Mouse (Mus musculus): Measurements from ENCODE around the gene Loxl3. TPM values are rescaled to one million over a fixed set of nuclear protein-coding genes. Genes with fewer than 3 reads are reported as not detected.
A peak's percentile ranks its signal among the peaks of the same experiment; 100 is the strongest.

Gene Loxl3
- polyA plus RNA-seq, 1 experiment from 2014 or later = 10.1 TPM

GRCm38 (mm10) chr6:83087926-83088260, 53.9 kb downstream of the Loxl3 start:
- H3K9me3 ChIP-seq (ENCODE audit: control insufficient read depth, low read length) = no peaks in the 10 kb centered on the region
- peaks cover 31% of the 10 kb centered on the region for H3K4me1 ChIP-seq (ENCODE audit: control insufficient read depth, insufficient read depth, low read length)
- WGBS = 9% methylated on average over 9 of the region's 9 CpGs
- H3K4me2 ChIP-seq (ENCODE audit: low read depth, severe bottlenecking) = peak overlapping the region; percentile 41
- H3K9ac ChIP-seq (ENCODE audit: low read length) = no peak overlapping the region
- no peak overlapping the region for H3K27ac ChIP-seq (replicated peaks; ENCODE audit: low read depth, low read length)
- H3K4me3 ChIP-seq (ENCODE audit: low read depth, low read length) = peak overlapping the region; percentile 16; the same call in 1 of the 2 replicates
- no peak for DNase-seq (ENCODE audit: low spot score)
- peaks cover 49% of the 10 kb centered on the region for H3K27me3 ChIP-seq (ENCODE audit: control insufficient read depth, insufficient read depth, low read length)
- ATAC-seq (ENCODE audit: insufficient number of reproducible peaks, low FRiP score, low TSS enrichment, low read depth) = no peak
- no peaks in the 10 kb centered on the region for H3K36me3 ChIP-seq (ENCODE audit: control insufficient read depth, insufficient read depth, low read length)

GRCm38 (mm10) chr6:83092416-83093127, 58.6 kb downstream of the Loxl3 start:
- peaks cover 17% of the 10 kb centered on the region for H3K27me3 ChIP-seq (ENCODE audit: control insufficient read depth, insufficient read depth, low read length)
- ATAC-seq (ENCODE audit: insufficient number of reproducible peaks, low FRiP score, low TSS enrichment, low read depth) (no peak), DNase-seq (ENCODE audit: low spot score) (no peak)
- H3K9ac ChIP-seq (ENCODE audit: low read length) = no peak overlapping the region
- H3K4me1 ChIP-seq (ENCODE audit: control insufficient read depth, insufficient read depth, low read length) = peaks cover 2% of the 10 kb centered on the region; the same call in 1 of the 2 replicates
- H3K36me3 ChIP-seq (ENCODE audit: control insufficient read depth, insufficient read depth, low read length) = no peaks in the 10 kb centered on the region
- H3K27ac ChIP-seq (replicated peaks; ENCODE audit: low read depth, low read length) = no peak overlapping the region
- H3K9me3 ChIP-seq (ENCODE audit: control insufficient read depth, low read length) = no peaks in the 10 kb centered on the region; the same call in 1 of the 2 replicates
- H3K4me3 ChIP-seq (ENCODE audit: low read depth, low read length) = no peak overlapping the region
- H3K4me2 ChIP-seq (ENCODE audit: low read depth, severe bottlenecking) = no peak overlapping the region
- 40% methylated on average over 6 of the region's 6 CpGs for WGBS

GRCm38 (mm10) chr6:83095968-83096367, 62.0 kb downstream of the Loxl3 start:
- 50% methylated on average over 6 of the region's 6 CpGs for WGBS

GRCm38 (mm10) chr6:83098411-83098810, 64.4 kb downstream of the Loxl3 start:
- H3K4me1 ChIP-seq (ENCODE audit: control insufficient read depth, insufficient read depth, low read length) = peaks cover 14% of the 10 kb centered on the region
- H3K4me2 ChIP-seq (ENCODE audit: low read depth, severe bottlenecking) = no peak overlapping the region
- H3K9me3 ChIP-seq (ENCODE audit: control insufficient read depth, low read length) = no peaks in the 10 kb centered on the region; the same call in 1 of the 2 replicates
- DNase-seq (ENCODE audit: low spot score) (no peak), ATAC-seq (ENCODE audit: insufficient number of reproducible peaks, low FRiP score, low TSS enrichment, low read depth) (no peak)
- no peak overlapping the region for H3K27ac ChIP-seq (replicated peaks; ENCODE audit: low read depth, low read length)
- no peak overlapping the region for H3K4me3 ChIP-seq (ENCODE audit: low read depth, low read length)
- no peaks in the 10 kb centered on the region for H3K36me3 ChIP-seq (ENCODE audit: control insufficient read depth, insufficient read depth, low read length)
- H3K9ac ChIP-seq (ENCODE audit: low read length) = no peak overlapping the region
- 0 out of 2 replicates have a peak, but pooled peaks cover 2% of the 10 kb centered on the region for H3K27me3 ChIP-seq (ENCODE audit: control insufficient read depth, insufficient read depth, low read length)
- WGBS = 58% methylated on average over 2 of the region's 2 CpGs

More at GRCm38 (mm10) chr6:83095968-83096367, 62.0 kb downstream of the Loxl3 start:
- DNase-seq (ENCODE audit: low spot score) = no peak
- Histone ChIP-seq H3K27me3 (ENCODE audit: control insufficient read depth, insufficient read depth, low read length) (no peaks in the 10 kb centered on the region), H3K4me3 (ENCODE audit: low read depth, low read length) (no peak overlapping the region), H3K9me3 (ENCODE audit: control insufficient read depth, low read length) (no peaks in the 10 kb centered on the region; the same call in 1 of the 2 replicates), H3K4me2 (ENCODE audit: low read depth, severe bottlenecking) (no peak overlapping the region), H3K4me1 (ENCODE audit: control insufficient read depth, insufficient read depth, low read length) (peaks cover 1% of the 10 kb centered on the region; the same call in 1 of the 2 replicates), H3K27ac (replicated peaks; ENCODE audit: low read depth, low read length) (no peak overlapping the region), H3K36me3 (ENCODE audit: control insufficient read depth, insufficient read depth, low read length) (no peaks in the 10 kb centered on the region), H3K9ac (ENCODE audit: low read length) (no peak overlapping the region)
- no peak for ATAC-seq (ENCODE audit: insufficient number of reproducible peaks, low FRiP score, low TSS enrichment, low read depth)

GRCm38 (mm10) chr6:83101316-83101687, 67.3 kb downstream of the Loxl3 start, which contains the start of the genes Ccdc142 and Gm42688:
TSS of gene Ccdc142 (plus strand) at chr6:83101601.
TSS of gene Gm42688 (plus strand) at chr6:83101617.
- H3K27me3 ChIP-seq (ENCODE audit: control insufficient read depth, insufficient read depth, low read length) = 0 out of 2 replicates have a peak, but pooled peaks cover 3% of the 10 kb centered on the region
- H3K27ac ChIP-seq (replicated peaks; ENCODE audit: low read depth, low read length) = peak within 1 kb of the TSS; percentile 2
- peaks cover 14% of the 10 kb centered on the region for H3K4me1 ChIP-seq (ENCODE audit: control insufficient read depth, insufficient read depth, low read length)
- peak within 1 kb of the TSS; percentile 75 for H3K9ac ChIP-seq (ENCODE audit: low read length)
- H3K4me2 ChIP-seq (ENCODE audit: low read depth, severe bottlenecking) = peak within 1 kb of the TSS; percentile 100
- no peaks in the 10 kb centered on the region for H3K9me3 ChIP-seq (ENCODE audit: control insufficient read depth, low read length)
- no peaks in the 10 kb centered on the region for H3K36me3 ChIP-seq (ENCODE audit: control insufficient read depth, insufficient read depth, low read length)
- ATAC-seq (ENCODE audit: insufficient number of reproducible peaks, low FRiP score, low TSS enrichment, low read depth) (peak; percentile 75), DNase-seq (ENCODE audit: low spot score) (peak; percentile 82)
- 2% methylated on average over 25 of the region's 25 CpGs for WGBS
- peak within 1 kb of the TSS; percentile 75 for H3K4me3 ChIP-seq (ENCODE audit: low read depth, low read length)

- ATAC-seq (ENCODE audit: insufficient number of reproducible peaks, low FRiP score, low TSS enrichment, low read depth) = peak; percentile 70
- no peaks in the 10 kb centered on the region for H3K36me3 ChIP-seq (ENCODE audit: control insufficient read depth, insufficient read depth, low read length)
- under 1% methylated on average over 73 of the region's 74 CpGs for WGBS
Measured at GRCm38 (mm10) chr6:83101688-83102556, 67.9 kb downstream of the Loxl3 start.

More at GRCm38 (mm10) chr6:83101688-83102556, 67.9 kb downstream of the Loxl3 start:
- H3K9me3 ChIP-seq (ENCODE audit: control insufficient read depth, low read length) = no peaks in the 10 kb centered on the region
- peak overlapping the region; percentile 75 for H3K4me3 ChIP-seq (ENCODE audit: low read depth, low read length)
- H3K27ac ChIP-seq (replicated peaks; ENCODE audit: low read depth, low read length) = peak overlapping the region; percentile 2
- peak overlapping the region; percentile 75 for H3K9ac ChIP-seq (ENCODE audit: low read length)
- H3K4me2 ChIP-seq (ENCODE audit: low read depth, severe bottlenecking) = peak overlapping the region; percentile 100
- H3K4me1 ChIP-seq (ENCODE audit: control insufficient read depth, insufficient read depth, low read length) = peaks cover 14% of the 10 kb centered on the region
- H3K27me3 ChIP-seq (ENCODE audit: control insufficient read depth, insufficient read depth, low read length) = 0 out of 2 replicates have a peak, but pooled peaks cover 3% of the 10 kb centered on the region
- DNase-seq (ENCODE audit: low spot score) = peak; percentile 77

MicroRNAs within 50 kb of the gene (microRNA counts, 519-probe panel; counts per million panel counts)
- microRNA mmu-miR-3470a+mmu-miR-3470b = 1,363 counts per million, percentile 7 among the panel's probes with 10 or more counts

Small RNA genes lying within 50 kb of the gene (microRNA-seq; reads per million reads assigned to microRNA genes)
- gene Mir3470a (not detected), gene Mir7040 (not detected)

Other genes starting within 250 kb of the Loxl3 start
- gene Sema4f, start 94.4 kb upstream of the Loxl3 start, polyA plus RNA-seq (2014; fragmentation: Nextera tagmentation; extraction: Ambion mirVana) = 1.1 and 1.2 TPM in 2 replicates
- gene M1ap, start 87.3 kb upstream of the Loxl3 start, polyA plus RNA-seq (2014; fragmentation: Nextera tagmentation; extraction: Ambion mirVana) = 0.12 and 0.27 TPM in 2 replicates
- gene Dok1, start 702 bp upstream of the Loxl3 start, polyA plus RNA-seq (2014; fragmentation: Nextera tagmentation; extraction: Ambion mirVana) = 6.5 and 7.3 TPM in 2 replicates
- gene Aup1, start 20.3 kb downstream of the Loxl3 start, polyA plus RNA-seq (2014; fragmentation: Nextera tagmentation; extraction: Ambion mirVana) = 122 and 123 TPM in 2 replicates
- 28.7 and 33.2 TPM in 2 replicates for gene Htra2, start 21.1 kb downstream of the Loxl3 start, polyA plus RNA-seq (2014; fragmentation: Nextera tagmentation; extraction: Ambion mirVana)
- 0.35 and 0.88 TPM in 2 replicates for gene Dqx1, start 23.7 kb downstream of the Loxl3 start, polyA plus RNA-seq (2014; fragmentation: Nextera tagmentation; extraction: Ambion mirVana)
- gene Tlx2, start 36.1 kb downstream of the Loxl3 start, polyA plus RNA-seq (2014; fragmentation: Nextera tagmentation; extraction: Ambion mirVana) = 0.13 TPM in 1 of 2 replicates, not detected in the other
- 44.3 and 47.0 TPM in 2 replicates for gene Pcgf1, start 43.7 kb downstream of the Loxl3 start, polyA plus RNA-seq (2014; fragmentation: Nextera tagmentation; extraction: Ambion mirVana)
- gene Lbx2, start 52.2 kb downstream of the Loxl3 start, polyA plus RNA-seq (2014; fragmentation: Nextera tagmentation; extraction: Ambion mirVana) = 0.81 and 2.0 TPM in 2 replicates
- gene Ccdc142, start 67.4 kb downstream of the Loxl3 start, polyA plus RNA-seq (2014; fragmentation: Nextera tagmentation; extraction: Ambion mirVana) = 1.9 and 2.0 TPM in 2 replicates
- gene Gm42688, start 67.4 kb downstream of the Loxl3 start, polyA plus RNA-seq (2014; fragmentation: Nextera tagmentation; extraction: Ambion mirVana) = 2.3 and 2.4 TPM in 2 replicates
- gene Mrpl53, start 74.9 kb downstream of the Loxl3 start, polyA plus RNA-seq (2014; fragmentation: Nextera tagmentation; extraction: Ambion mirVana) = 140 and 141 TPM in 2 replicates
- 34.7 and 42.1 TPM in 2 replicates for gene Mogs, start 81.3 kb downstream of the Loxl3 start, polyA plus RNA-seq (2014; fragmentation: Nextera tagmentation; extraction: Ambion mirVana)
- gene Wbp1, start 87.4 kb downstream of the Loxl3 start, polyA plus RNA-seq (2014; fragmentation: Nextera tagmentation; extraction: Ambion mirVana) = 153 and 182 TPM in 2 replicates
- 20.8 and 21.7 TPM in 2 replicates for gene Ino80b, start 91.3 kb downstream of the Loxl3 start, polyA plus RNA-seq (2014; fragmentation: Nextera tagmentation; extraction: Ambion mirVana)
- 29.2 and 30.5 TPM in 2 replicates for gene Rtkn, start 101.3 kb downstream of the Loxl3 start, polyA plus RNA-seq (2014; fragmentation: Nextera tagmentation; extraction: Ambion mirVana)
- 11.5 and 13.7 TPM in 2 replicates for gene Wdr54, start 122.2 kb downstream of the Loxl3 start, polyA plus RNA-seq (2014; fragmentation: Nextera tagmentation; extraction: Ambion mirVana)
- 0.58 and 1.1 TPM in 2 replicates for gene 1700003E16Rik, start 122.2 kb downstream of the Loxl3 start, polyA plus RNA-seq (2014; fragmentation: Nextera tagmentation; extraction: Ambion mirVana)
- 70.4 and 71.4 TPM in 2 replicates for gene Dctn1, start 131.7 kb downstream of the Loxl3 start, polyA plus RNA-seq (2014; fragmentation: Nextera tagmentation; extraction: Ambion mirVana)
- gene Slc4a5, start 185.7 kb downstream of the Loxl3 start, polyA plus RNA-seq (2014; fragmentation: Nextera tagmentation; extraction: Ambion mirVana) = 0.16 and 0.47 TPM in 2 replicates

Measured in limb, embryonic 11.5 days (tissue).